Mouse (Mus musculus): ENCODE measurements around the gene Il6ra. TPM values are rescaled to one million over a fixed set of nuclear protein-coding genes. Genes with fewer than 3 reads are reported as not detected.
"Not testable (repeated sequence)": the region's sequence is repeated elsewhere in the genome, so short reads cannot be mapped to it uniquely, and the experiment has no call there.

The Il6ra gene
- polyA plus RNA-seq, 1 experiment, result 1.3 TPM

DNA sequence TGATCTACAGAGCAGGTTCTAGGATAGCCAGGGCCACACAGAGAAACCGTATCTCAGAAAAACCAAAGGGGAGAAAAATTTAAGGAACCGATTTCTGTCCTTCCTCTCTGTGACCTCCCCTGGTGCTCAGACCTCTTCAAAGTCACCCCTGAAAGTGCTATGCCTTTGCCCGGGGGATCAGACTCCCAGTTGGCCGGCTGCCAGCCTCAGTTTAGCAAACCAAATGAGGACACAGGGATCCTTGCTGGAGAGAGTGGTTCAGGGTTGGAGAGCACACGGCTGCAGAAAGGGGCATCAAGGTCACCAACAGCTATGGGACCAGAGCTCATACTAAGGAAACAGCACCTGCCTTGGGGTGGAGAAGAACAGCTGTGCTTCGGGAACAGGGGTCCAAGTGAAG, 48.0 kb downstream of the Il6ra start:
- 30% methylated on average over 6 of the region's 6 CpGs for WGBS
- Histone ChIP-seq H3K27ac (ENCODE audit: insufficient read depth, low read length) (no peak overlapping the region), H3K27me3 (ENCODE audit: control insufficient read depth, insufficient read depth, low read length) (no peaks in the 10 kb centered on the region), H3K4me3 (replicated peaks; ENCODE audit: insufficient read depth, low read depth, low read length) (no peak overlapping the region), H3K4me1 (ENCODE audit: control insufficient read depth, insufficient read depth, low read length) (no peaks in the 10 kb centered on the region; the same call in none of the 2 replicates)
- TF ChIP-seq CTCF (IDR thresholded peaks at IDR 0.05; ENCODE audit: borderline replicate concordance, insufficient read depth, low read depth, low read length) (no peak), POLR2A (IDR thresholded peaks at IDR 0.05; ENCODE audit: borderline replicate concordance, insufficient read depth, low read length) (no peak)
- no peak for DNase-seq

DNA sequence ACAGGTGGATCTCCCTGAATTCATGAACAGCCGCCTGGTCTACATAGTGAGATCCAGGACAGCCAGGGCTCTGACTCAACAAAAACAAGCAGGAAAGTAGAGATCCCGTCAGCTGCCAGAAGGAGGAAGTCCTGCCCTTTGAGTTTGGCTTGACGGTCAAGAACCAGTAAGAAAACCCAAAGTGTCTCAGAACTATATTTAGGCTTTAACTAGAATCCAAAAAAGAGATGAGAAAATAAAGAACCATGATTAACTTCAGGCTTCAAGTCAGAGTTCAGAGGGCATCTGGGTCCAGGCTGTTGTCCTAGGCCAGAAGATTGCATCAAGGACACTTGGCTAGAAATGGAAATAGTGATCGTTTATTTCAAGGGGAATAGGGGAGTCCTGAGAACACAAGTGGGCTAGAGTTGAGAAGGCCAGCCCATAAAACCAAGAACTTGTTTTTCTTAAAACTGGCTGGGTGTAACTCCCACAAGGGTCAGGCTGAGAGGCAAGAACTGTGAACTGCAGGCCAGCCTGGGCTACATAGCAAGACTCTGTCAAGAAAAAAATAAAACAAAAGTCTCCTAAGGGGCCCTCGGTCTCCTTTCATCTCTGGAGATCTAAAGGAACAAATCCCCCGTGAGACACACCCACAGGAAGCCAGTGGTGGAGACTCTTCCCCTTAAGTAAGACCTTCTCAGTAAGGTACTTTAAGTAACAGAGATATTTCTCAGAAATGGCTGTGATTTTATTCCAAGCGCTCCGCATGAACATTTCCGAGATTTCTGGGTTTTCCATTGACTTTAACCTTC, 49.1 kb downstream of the Il6ra start:
- Histone ChIP-seq H3K27me3 (ENCODE audit: control insufficient read depth, insufficient read depth, low read length) (no peaks in the 10 kb centered on the region), H3K4me3 (replicated peaks; ENCODE audit: insufficient read depth, low read depth, low read length) (no peak overlapping the region), H3K4me1 (ENCODE audit: control insufficient read depth, insufficient read depth, low read length) (no peaks in the 10 kb centered on the region; the same call in none of the 2 replicates), H3K27ac (ENCODE audit: insufficient read depth, low read length) (no peak overlapping the region)
- DNase-seq, result no peak
- TF ChIP-seq POLR2A (IDR thresholded peaks at IDR 0.05; ENCODE audit: borderline replicate concordance, insufficient read depth, low read length) (no peak), CTCF (IDR thresholded peaks at IDR 0.05; ENCODE audit: borderline replicate concordance, insufficient read depth, low read depth, low read length) (no peak)
- WGBS, result 94% methylated on average over 9 of the region's 9 CpGs

DNA sequence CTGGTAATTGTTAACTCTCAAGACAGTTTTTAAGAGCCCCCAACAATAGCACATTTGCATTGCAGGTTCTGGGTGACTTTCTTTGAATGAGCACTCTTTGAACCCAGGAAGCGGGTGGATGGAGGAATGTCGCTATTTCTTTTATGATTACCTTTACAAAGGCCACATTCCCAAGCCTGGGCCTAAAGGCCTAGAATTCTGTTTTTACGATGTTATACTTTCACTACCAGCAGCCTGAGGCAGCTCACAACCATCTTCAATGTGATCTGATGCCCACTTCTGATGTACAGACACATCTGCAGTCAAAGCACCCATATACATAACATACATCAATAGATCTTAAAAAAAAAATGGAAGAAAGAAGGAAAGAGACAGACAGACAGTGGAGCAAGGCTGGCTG, 49.7 kb downstream of the Il6ra start:
- 96% methylated on average over 3 of the region's 3 CpGs for WGBS
- H3K4me1 ChIP-seq (ENCODE audit: control insufficient read depth, insufficient read depth, low read length); H3K4me3 ChIP-seq (replicated peaks; ENCODE audit: insufficient read depth, low read depth, low read length); H3K27ac ChIP-seq (ENCODE audit: insufficient read depth, low read length); H3K27me3 ChIP-seq (ENCODE audit: control insufficient read depth, insufficient read depth, low read length); DNase-seq: not testable (repeated sequence)

DNA sequence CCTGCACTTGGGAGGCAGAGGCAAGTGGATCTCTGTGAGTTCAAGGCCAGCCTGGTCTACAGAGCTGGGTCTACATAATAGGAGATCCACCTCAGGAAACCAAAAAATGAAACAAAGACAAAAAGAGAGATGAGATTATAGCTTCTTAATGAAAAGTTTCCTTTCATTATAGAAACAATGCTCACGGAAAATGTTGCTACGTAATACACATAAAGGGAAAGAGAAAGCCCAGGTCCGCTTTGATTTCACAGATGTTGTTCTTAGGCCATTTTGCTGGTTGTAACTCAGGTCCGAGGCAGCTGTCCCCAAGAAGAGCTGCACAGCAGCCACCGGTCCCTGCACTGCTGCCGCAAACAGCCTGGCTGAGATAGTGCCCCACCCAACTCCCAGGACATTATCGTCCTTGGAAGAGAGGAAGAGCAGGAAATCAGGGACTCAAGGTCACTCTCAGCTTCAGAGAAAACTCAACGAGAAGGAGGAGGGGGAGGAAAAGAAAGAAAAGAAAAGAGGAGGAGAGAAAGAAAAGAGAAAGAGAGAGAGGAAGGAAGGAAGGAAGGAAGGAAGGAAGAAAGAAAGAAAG, 50.7 kb downstream of the Il6ra start:
- no peak overlapping the region for H3K27ac ChIP-seq (ENCODE audit: insufficient read depth, low read length)
- WGBS, result 77% methylated on average over 8 of the region's 8 CpGs
- TF ChIP-seq POLR2A (IDR thresholded peaks at IDR 0.05; ENCODE audit: borderline replicate concordance, insufficient read depth, low read length), result no peak

DNA sequence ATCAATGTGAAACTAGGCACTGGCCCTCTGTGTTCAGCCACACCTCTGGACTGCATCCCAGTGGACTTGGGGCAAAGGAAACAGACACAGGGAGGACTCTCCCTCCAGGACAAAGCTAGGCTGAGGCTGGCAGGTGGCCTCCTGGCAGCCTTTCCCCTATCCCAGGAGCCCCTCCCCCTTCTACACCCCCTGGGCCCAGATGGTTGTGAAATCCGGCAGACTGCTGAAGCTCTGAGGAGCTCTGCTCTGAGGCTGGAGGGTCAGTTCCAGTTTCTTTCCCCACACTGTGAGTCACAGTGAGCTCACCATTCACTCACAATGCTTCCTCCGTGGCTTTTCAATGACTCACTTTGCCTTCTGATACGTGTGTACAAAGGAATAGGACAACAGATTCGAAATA, 51.9 kb downstream of the Il6ra start:
- peak in 1 of 2 experiments; percentile 15 for DNase-seq
- Histone ChIP-seq H3K4me3 (replicated peaks; ENCODE audit: insufficient read depth, low read depth, low read length) (no peak overlapping the region), H3K4me1 (ENCODE audit: control insufficient read depth, insufficient read depth, low read length) (no peaks in the 10 kb centered on the region; the same call in none of the 2 replicates), H3K27ac (ENCODE audit: insufficient read depth, low read length) (no peak overlapping the region), H3K27me3 (ENCODE audit: control insufficient read depth, insufficient read depth, low read length) (no peaks in the 10 kb centered on the region)
- TF ChIP-seq CTCF (IDR thresholded peaks at IDR 0.05; ENCODE audit: borderline replicate concordance, insufficient read depth, low read depth, low read length) (no peak), POLR2A (IDR thresholded peaks at IDR 0.05; ENCODE audit: borderline replicate concordance, insufficient read depth, low read length) (no peak)
- WGBS, result 14% methylated on average over 4 of the region's 4 CpGs

More for the DNA sequence above, 50.7 kb downstream of the Il6ra start:
- H3K4me3 ChIP-seq (replicated peaks; ENCODE audit: insufficient read depth, low read depth, low read length), result no peak overlapping the region
- no peaks in the 10 kb centered on the region; the same call in none of the 2 replicates for H3K4me1 ChIP-seq (ENCODE audit: control insufficient read depth, insufficient read depth, low read length)
- no peaks in the 10 kb centered on the region for H3K27me3 ChIP-seq (ENCODE audit: control insufficient read depth, insufficient read depth, low read length)
- DNase-seq, result no peak

DNA sequence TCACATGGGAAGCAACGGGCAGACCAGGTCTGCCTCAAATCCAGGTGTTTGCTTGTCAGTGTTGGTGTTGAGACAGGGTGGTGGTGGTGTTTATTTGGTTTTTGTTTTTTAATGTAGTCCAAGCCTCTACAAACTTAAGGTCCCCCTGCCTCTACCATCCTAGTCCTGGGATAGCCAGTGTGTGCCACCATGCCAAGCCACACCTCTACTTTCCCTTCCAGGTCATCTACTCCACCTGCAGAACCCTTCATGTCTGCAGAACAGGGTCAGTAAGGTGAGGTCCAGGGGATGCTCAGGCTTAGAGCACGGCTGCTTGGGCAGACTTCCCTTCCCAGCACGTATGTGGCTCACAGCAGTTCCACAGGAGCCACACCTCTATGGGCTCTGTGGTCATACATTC, 52.7 kb downstream of the Il6ra start:
- no peak for DNase-seq
- no peak overlapping the region for H3K27ac ChIP-seq (ENCODE audit: insufficient read depth, low read length)
- TF ChIP-seq POLR2A (IDR thresholded peaks at IDR 0.05; ENCODE audit: borderline replicate concordance, insufficient read depth, low read length), result no peak
- TF ChIP-seq CTCF (IDR thresholded peaks at IDR 0.05; ENCODE audit: borderline replicate concordance, insufficient read depth, low read depth, low read length), result no peak
- no peak overlapping the region for H3K4me3 ChIP-seq (replicated peaks; ENCODE audit: insufficient read depth, low read depth, low read length)
- no peaks in the 10 kb centered on the region; the same call in none of the 2 replicates for H3K4me1 ChIP-seq (ENCODE audit: control insufficient read depth, insufficient read depth, low read length)
- no peaks in the 10 kb centered on the region for H3K27me3 ChIP-seq (ENCODE audit: control insufficient read depth, insufficient read depth, low read length)
- WGBS, result 85% methylated on average over 3 of the region's 3 CpGs

DNA sequence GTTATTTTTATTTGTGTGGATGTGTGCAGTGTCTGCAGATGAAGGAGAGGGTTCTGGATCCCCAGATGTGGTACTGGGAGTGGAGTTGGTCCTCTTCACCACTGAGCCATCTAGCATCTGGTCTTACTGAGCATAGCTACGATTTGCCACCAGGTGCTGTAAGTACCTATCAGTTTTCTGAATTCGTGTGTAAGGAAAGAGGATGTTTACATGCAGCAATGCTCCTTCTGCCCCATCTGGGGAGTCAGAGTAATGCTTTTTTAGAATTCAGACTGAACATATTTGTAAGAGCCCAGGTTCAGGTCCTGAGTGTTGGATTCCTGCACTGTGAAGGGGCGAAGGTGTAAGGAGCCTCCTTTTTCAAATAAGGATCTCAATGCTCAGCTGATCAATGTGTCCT, 53.1 kb downstream of the Il6ra start:
- Histone ChIP-seq H3K27ac (ENCODE audit: insufficient read depth, low read length) (no peak overlapping the region), H3K4me1 (ENCODE audit: control insufficient read depth, insufficient read depth, low read length) (no peaks in the 10 kb centered on the region; the same call in none of the 2 replicates), H3K4me3 (replicated peaks; ENCODE audit: insufficient read depth, low read depth, low read length) (no peak overlapping the region), H3K27me3 (ENCODE audit: control insufficient read depth, insufficient read depth, low read length) (no peaks in the 10 kb centered on the region)
- 78% methylated on average over 3 of the region's 3 CpGs for WGBS
- TF ChIP-seq POLR2A (IDR thresholded peaks at IDR 0.05; ENCODE audit: borderline replicate concordance, insufficient read depth, low read length), result no peak
- TF ChIP-seq CTCF (IDR thresholded peaks at IDR 0.05; ENCODE audit: borderline replicate concordance, insufficient read depth, low read depth, low read length), result no peak
- no peak for DNase-seq

DNA sequence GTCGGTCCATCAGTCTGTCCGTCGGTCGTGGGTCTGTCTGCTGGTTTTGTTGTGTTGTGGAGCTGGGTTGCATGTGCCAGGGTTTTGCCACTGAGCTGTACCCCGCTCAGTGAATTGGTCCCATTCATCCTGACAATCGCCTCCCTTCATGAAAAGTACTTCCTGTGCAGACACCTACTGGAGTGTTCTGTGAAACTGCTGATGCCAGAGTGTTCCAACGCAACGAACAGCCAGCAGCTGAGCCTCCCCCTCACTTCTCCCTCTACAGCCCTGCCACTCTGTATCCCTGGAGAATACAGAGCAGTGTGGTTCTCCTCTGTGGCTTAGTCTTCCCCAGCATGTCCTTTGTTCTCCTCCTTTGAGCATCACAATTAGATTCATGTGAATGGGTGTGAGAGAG, 54.1 kb downstream of the Il6ra start:
- Histone ChIP-seq H3K27ac (ENCODE audit: insufficient read depth, low read length) (no peak overlapping the region), H3K27me3 (ENCODE audit: control insufficient read depth, insufficient read depth, low read length) (no peaks in the 10 kb centered on the region), H3K4me3 (replicated peaks; ENCODE audit: insufficient read depth, low read depth, low read length) (no peak overlapping the region), H3K4me1 (ENCODE audit: control insufficient read depth, insufficient read depth, low read length) (no peaks in the 10 kb centered on the region; the same call in none of the 2 replicates)
- 60% methylated on average over 8 of the region's 8 CpGs for WGBS
- no peak for DNase-seq
- TF ChIP-seq POLR2A (IDR thresholded peaks at IDR 0.05; ENCODE audit: borderline replicate concordance, insufficient read depth, low read length) (no peak), CTCF (IDR thresholded peaks at IDR 0.05; ENCODE audit: borderline replicate concordance, insufficient read depth, low read depth, low read length) (no peak)

Measured in cerebellum, adult 2 months (tissue).